Mouse (Mus musculus): ENCODE measurements around the gene Gm28043. TPM values are rescaled to one million over a fixed set of nuclear protein-coding genes. Genes with fewer than 3 reads are reported as not detected.

Gene Gm28043
- polyA plus RNA-seq (2015; fragmentation: Nextera tagmentation; extraction: Ambion mirVana) = 2.8 and 2.9 TPM in 2 replicates

DNA sequence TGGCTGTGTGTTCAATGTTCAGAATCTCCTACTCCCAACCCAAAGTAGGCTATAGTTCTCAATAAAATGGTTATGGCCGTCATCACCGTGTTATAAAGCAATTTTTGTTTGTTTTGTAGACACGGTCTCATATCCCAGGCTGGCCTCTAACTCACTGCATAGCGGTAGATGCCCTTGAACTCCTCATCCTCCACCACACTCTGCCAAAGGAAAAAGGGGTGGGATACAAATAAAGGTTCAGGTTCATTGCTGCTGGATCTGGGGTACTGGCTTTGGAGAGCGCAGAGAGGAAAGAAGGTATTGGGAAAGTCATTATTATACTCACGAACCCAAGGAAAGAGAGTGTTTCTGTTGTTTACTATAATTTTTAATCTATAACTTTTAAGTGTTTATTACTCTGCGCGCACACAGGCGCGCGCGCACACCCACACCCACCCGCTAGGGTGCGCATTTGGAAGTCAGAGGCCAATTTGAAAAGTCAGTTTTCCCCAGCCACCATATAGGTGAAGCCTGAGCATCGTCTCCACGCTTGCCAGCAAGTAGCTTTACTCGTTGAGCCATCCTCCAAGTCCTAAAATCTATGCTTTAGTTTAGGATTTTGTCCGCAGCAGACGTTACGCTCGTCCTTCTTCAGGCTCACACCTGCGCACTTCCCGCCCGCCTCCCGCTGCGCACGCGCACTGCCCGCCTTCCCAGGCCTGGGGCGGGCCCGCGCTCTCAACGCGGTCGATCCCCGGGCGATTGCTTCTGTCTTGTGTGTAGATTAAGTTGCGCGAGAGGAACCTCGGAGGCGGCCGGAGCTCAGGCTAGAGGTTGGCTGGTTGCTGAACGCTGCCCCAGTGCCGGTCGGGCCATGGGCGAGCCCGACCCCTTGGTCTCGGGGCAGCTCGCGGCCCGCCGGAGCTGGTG lies at the start of gene Gm28043, which contains the start of gene Rnf8:
Gm28043 (plus strand) TSS at position 762 of the 909 bp plus-strand sequence.
Rnf8 (plus strand) TSS at position 676 of the 909 bp plus-strand sequence.
- 2% methylated on average over 52 of the region's 52 CpGs for WGBS
- peaks cover 30% of the 10 kb centered on the region for H3K4me1 ChIP-seq
- peak within 1 kb of the TSS; percentile 95 for H3K4me3 ChIP-seq
- H3K27me3 ChIP-seq = no peaks in the 10 kb centered on the region
- H3K36me3 ChIP-seq = peaks cover 3% of the 10 kb centered on the region; the same call in 1 of the 2 replicates
- peak; percentile 94 for ATAC-seq (replicated peaks)
- peak within 1 kb of the TSS; percentile 95 for H3K27ac ChIP-seq (replicated peaks)
- no peaks in the 10 kb centered on the region for H3K9me3 ChIP-seq
- peak within 1 kb of the TSS; percentile 58 for H3K4me2 ChIP-seq (replicated peaks)
- peak within 1 kb of the TSS; percentile 98 for H3K9ac ChIP-seq (replicated peaks)

DNA sequence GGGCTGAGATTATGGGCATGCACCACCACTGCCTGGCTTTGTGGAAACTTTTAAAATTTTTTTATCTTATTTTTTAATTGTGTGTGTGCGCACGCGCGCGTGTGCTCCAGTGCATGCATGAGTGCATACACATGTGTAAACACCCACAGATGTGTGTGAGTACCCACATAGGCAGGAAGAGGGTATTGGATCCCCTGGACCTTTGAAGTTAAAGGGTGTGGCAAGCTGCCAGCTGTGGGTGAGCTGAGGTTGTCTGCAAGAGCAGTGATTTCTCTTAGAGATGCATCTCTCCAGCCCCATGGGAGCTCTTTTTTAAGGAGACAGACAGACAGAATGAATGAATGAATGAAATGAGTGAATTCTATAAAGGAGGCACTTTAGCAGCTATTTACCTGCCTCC lies 49.2 kb upstream of the Gm28043 start:
- Histone ChIP-seq H3K4me3 (no peak overlapping the region), H3K36me3 (peaks cover 6% of the 10 kb centered on the region; the same call in 1 of the 2 replicates), H3K27ac (replicated peaks) (no peak overlapping the region), H3K4me2 (replicated peaks) (no peak overlapping the region), H3K9me3 (no peaks in the 10 kb centered on the region), H3K27me3 (no peaks in the 10 kb centered on the region), H3K9ac (replicated peaks) (no peak overlapping the region), H3K4me1 (0 out of 2 replicates have a peak, but pooled peaks cover 2% of the 10 kb centered on the region)
- 98% methylated on average over 5 of the region's 5 CpGs for WGBS
- ATAC-seq (replicated peaks) = no peak

DNA sequence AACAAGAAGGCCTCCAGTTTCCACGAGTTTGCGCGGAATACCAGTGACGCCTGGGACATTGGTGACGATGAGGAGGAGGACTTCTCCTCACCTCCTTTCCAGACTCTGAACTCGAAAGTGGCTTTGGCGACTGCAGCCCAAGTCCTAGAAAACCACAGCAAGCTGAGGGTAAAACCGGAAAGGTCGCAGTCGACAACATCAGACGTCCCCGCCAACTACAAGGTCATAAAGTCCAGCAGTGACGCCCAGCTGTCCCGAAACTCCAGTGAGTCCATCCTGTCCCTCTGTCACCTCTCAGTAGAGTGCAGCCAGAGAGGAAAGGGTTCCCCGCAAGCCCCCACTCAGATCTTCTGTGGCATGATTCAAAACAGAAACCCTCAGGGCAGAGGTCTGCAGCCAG lies 46.2 kb upstream of the Gm28043 start:
- H3K36me3 ChIP-seq = peaks cover 28% of the 10 kb centered on the region; the same call in 1 of the 2 replicates
- 94% methylated on average over 15 of the region's 15 CpGs for WGBS
- H3K27me3 ChIP-seq = no peaks in the 10 kb centered on the region
- ATAC-seq (replicated peaks) = no peak
- no peak overlapping the region for H3K4me3 ChIP-seq
- no peaks in the 10 kb centered on the region for H3K9me3 ChIP-seq
- no peak overlapping the region for H3K27ac ChIP-seq (replicated peaks)
- no peak overlapping the region for H3K4me2 ChIP-seq (replicated peaks)
- 0 out of 2 replicates have a peak, but pooled peaks cover 2% of the 10 kb centered on the region for H3K4me1 ChIP-seq
- no peak overlapping the region for H3K9ac ChIP-seq (replicated peaks)

DNA sequence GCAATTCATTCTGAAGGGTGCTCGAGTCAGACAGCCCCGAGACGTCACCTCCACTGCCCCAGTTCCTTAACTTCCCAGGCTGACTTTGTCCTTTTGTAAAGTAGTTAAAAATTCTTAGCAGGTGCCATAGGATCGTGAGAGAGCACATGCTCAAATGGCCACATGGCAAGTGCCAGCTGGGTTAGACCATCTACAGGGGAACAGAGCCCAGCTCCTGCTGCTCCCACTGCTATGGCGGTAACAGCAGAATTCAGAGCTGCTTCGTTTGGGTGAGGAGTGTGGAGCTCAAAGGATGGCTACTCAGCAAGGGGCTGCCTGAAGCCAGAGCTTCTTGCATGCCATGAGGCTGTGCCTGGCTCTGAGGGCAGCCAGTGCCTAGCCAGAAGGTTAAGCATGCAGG lies 44.8 kb upstream of the Gm28043 start:
- Histone ChIP-seq H3K4me1 (0 out of 2 replicates have a peak, but pooled peaks cover 2% of the 10 kb centered on the region), H3K27ac (replicated peaks) (no peak overlapping the region), H3K9me3 (no peaks in the 10 kb centered on the region), H3K9ac (replicated peaks) (no peak overlapping the region), H3K4me2 (replicated peaks) (no peak overlapping the region), H3K4me3 (no peak overlapping the region), H3K36me3 (peaks cover 29% of the 10 kb centered on the region; the same call in 1 of the 2 replicates), H3K27me3 (no peaks in the 10 kb centered on the region)
- no peak for ATAC-seq (replicated peaks)
- WGBS = 80% methylated on average over 6 of the region's 6 CpGs

DNA sequence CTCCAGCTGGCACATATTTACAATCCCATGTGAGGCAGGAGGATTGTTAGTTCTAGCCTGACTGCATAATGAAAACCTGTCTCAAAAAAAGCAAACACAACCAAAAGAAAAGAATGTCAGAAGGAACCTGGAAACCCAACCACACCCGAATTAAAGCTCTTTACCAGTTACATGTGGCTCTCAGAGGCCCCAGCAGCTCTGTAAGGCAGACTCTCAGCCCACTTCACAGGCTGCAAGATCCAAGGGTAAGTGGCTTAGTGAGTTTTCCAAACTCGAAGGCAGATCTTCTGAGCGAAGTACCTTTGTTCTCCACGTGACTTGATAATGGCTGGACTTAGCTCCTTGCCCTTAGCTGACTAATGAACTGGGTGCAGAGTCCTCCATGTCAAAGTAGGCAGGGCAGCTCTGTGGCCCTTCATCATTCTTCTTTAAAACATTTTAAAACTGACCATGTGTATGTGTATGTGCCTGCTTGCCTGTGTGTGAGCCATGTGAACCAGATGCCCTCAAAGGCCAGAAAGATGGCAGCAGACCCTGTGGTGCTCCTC lies 35.0 kb upstream of the Gm28043 start:
- peaks cover 8% of the 10 kb centered on the region for H3K4me1 ChIP-seq
- H3K27me3 ChIP-seq = no peaks in the 10 kb centered on the region
- no peak overlapping the region for H3K9ac ChIP-seq (replicated peaks)
- no peak for ATAC-seq (replicated peaks)
- no peaks in the 10 kb centered on the region for H3K9me3 ChIP-seq
- H3K4me3 ChIP-seq = no peak overlapping the region
- no peak overlapping the region for H3K4me2 ChIP-seq (replicated peaks)
- H3K36me3 ChIP-seq = peaks cover 25% of the 10 kb centered on the region; the same call in 1 of the 2 replicates
- H3K27ac ChIP-seq (replicated peaks) = no peak overlapping the region
- WGBS = 86% methylated on average over 4 of the region's 4 CpGs

DNA sequence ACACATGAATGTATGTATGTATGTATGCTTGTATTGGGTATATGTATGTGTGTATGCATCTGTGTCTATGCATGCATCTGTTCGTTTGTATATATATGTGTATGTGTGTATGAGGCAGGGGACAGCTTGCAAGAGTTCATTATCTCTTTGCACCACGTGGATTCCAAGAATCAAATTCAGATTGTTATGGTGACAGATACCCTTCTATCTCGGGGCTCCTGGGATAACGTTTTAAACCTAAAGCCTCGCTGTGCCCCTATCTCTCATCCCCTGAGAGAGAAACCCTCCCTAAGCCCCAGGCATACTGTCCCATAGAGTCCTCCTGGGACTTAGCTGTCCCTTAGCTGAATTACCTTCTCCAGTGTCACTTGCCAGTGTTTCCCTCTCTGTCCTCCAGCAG lies 31.1 kb upstream of the Gm28043 start:
- H3K27me3 ChIP-seq = no peaks in the 10 kb centered on the region
- H3K4me1 ChIP-seq = peaks cover 14% of the 10 kb centered on the region
- ATAC-seq (replicated peaks) = no peak
- 76% methylated on average over 5 of the region's 5 CpGs for WGBS
- H3K36me3 ChIP-seq = peaks cover 20% of the 10 kb centered on the region; the same call in 1 of the 2 replicates
- H3K27ac ChIP-seq (replicated peaks) = no peak overlapping the region
- H3K9ac ChIP-seq (replicated peaks) = no peak overlapping the region
- no peak overlapping the region for H3K4me3 ChIP-seq
- H3K4me2 ChIP-seq (replicated peaks) = no peak overlapping the region
- no peaks in the 10 kb centered on the region for H3K9me3 ChIP-seq

DNA sequence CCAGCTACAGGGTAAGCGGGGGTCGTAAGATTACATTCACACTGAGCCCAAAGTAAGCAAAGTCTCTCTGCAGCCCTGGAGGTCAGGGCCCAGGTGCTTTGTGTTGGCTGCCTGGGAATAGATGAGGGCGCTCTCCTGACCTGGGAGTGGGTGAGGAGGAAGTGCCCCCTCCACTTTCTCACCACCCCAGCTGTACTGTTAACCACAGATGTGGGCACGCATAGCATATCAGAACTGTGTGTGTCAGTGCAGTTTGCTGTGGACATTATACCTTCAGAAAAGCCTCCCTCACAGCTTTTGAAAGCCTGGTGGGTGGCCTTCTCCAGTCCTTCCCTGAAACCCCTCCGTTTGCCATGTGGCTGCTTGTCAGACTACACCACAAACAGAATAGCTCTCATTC lies 30.4 kb upstream of the Gm28043 start:
- H3K4me3 ChIP-seq = no peak overlapping the region
- no peaks in the 10 kb centered on the region for H3K27me3 ChIP-seq
- WGBS = 74% methylated on average over 5 of the region's 5 CpGs
- no peaks in the 10 kb centered on the region for H3K9me3 ChIP-seq
- peaks cover 18% of the 10 kb centered on the region for H3K4me1 ChIP-seq
- peaks cover 19% of the 10 kb centered on the region; the same call in 1 of the 2 replicates for H3K36me3 ChIP-seq
- ATAC-seq (replicated peaks) = peak; percentile 38; the same call in 1 of the 2 replicates
- H3K9ac ChIP-seq (replicated peaks) = no peak overlapping the region
- 0 out of 2 replicates have a peak overlapping the region, but pooled peaks have one; percentile 17 for H3K27ac ChIP-seq (replicated peaks)
- no peak overlapping the region for H3K4me2 ChIP-seq (replicated peaks)

DNA sequence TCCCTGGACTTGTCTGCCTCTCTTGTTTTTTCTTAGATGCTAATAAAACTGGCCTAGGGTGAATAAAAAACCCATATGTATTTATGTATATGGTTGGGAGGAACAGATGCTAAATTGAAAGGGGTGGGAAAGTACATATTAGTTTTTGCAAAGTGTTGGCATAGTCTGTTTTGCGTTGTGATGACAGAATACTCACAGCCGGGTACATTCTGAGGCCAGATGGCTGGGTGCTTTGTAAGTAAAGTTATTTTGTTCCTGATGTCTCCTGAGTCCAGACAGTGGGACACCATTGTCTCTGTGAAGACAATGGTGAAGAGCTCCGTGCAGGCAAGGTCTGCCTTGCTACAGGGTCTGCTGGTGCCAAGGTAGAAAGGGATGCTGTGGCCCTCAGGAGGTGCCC lies 29.9 kb upstream of the Gm28043 start:
- H3K9ac ChIP-seq (replicated peaks) = no peak overlapping the region
- H3K36me3 ChIP-seq = peaks cover 15% of the 10 kb centered on the region; the same call in 1 of the 2 replicates
- H3K27me3 ChIP-seq = no peaks in the 10 kb centered on the region
- WGBS = 49% methylated on average over 3 of the region's 3 CpGs
- no peaks in the 10 kb centered on the region for H3K9me3 ChIP-seq
- H3K4me2 ChIP-seq (replicated peaks) = no peak overlapping the region
- H3K4me3 ChIP-seq = no peak overlapping the region
- H3K4me1 ChIP-seq = peaks cover 21% of the 10 kb centered on the region
- ATAC-seq (replicated peaks) = peak; percentile 60; the same call in 1 of the 2 replicates
- 0 out of 2 replicates have a peak overlapping the region, but pooled peaks have one; percentile 17 for H3K27ac ChIP-seq (replicated peaks)

DNA sequence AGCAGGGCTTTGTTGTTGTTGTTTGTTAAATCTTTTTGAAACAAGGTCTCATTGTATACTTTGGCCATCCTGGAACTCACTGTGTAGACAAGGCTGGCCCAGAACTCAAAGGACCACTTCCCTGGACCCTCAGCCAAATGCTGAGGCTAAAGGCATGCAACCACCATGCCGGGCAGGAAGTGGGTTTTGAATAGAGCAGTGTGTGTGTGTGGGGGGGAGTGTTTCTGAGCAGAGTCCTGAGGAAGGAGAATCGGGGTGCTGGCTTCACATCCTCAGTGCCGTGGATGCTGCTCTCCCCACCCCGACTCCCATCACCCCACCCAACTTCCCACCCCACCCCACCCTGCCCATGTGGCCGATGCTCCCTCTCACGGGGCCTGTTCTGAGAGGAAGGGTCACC lies 29.2 kb upstream of the Gm28043 start:
- Histone ChIP-seq H3K27me3 (no peaks in the 10 kb centered on the region), H3K4me1 (peaks cover 23% of the 10 kb centered on the region), H3K27ac (replicated peaks) (no peak overlapping the region), H3K9ac (replicated peaks) (no peak overlapping the region), H3K36me3 (peaks cover 10% of the 10 kb centered on the region; the same call in 1 of the 2 replicates), H3K4me2 (replicated peaks) (no peak overlapping the region), H3K4me3 (no peak overlapping the region), H3K9me3 (no peaks in the 10 kb centered on the region)
- ATAC-seq (replicated peaks) = no peak
- WGBS = 90% methylated on average over 6 of the region's 6 CpGs

DNA sequence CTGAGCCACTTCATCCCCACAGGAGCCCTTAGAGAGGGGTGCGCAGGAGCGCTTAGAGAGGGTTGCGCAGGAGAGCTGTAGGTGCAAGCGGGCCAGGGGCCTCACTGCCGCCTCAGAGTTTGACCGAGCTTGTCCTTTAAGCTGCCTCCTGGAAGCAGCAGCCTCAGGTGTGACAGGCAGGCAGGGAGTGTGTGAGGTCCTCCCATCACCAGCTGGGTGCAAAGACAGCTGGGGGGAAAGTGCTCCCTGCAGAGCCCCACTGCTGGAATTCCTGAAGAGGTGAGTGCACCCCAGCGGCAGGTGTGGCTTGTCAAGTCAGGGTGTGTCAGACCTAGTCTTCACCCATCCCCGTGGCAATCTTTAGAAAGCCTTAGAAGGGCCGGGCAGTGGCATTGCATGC lies 27.8 kb upstream of the Gm28043 start:
- H3K4me3 ChIP-seq = no peak overlapping the region
- H3K9ac ChIP-seq (replicated peaks) = no peak overlapping the region
- 91% methylated on average over 9 of the region's 9 CpGs for WGBS
- H3K4me1 ChIP-seq = peaks cover 23% of the 10 kb centered on the region
- no peak for ATAC-seq (replicated peaks)
- peaks cover 5% of the 10 kb centered on the region; the same call in 1 of the 2 replicates for H3K36me3 ChIP-seq
- H3K4me2 ChIP-seq (replicated peaks) = no peak overlapping the region
- H3K27ac ChIP-seq (replicated peaks) = no peak overlapping the region
- H3K9me3 ChIP-seq = no peaks in the 10 kb centered on the region
- no peaks in the 10 kb centered on the region for H3K27me3 ChIP-seq

DNA sequence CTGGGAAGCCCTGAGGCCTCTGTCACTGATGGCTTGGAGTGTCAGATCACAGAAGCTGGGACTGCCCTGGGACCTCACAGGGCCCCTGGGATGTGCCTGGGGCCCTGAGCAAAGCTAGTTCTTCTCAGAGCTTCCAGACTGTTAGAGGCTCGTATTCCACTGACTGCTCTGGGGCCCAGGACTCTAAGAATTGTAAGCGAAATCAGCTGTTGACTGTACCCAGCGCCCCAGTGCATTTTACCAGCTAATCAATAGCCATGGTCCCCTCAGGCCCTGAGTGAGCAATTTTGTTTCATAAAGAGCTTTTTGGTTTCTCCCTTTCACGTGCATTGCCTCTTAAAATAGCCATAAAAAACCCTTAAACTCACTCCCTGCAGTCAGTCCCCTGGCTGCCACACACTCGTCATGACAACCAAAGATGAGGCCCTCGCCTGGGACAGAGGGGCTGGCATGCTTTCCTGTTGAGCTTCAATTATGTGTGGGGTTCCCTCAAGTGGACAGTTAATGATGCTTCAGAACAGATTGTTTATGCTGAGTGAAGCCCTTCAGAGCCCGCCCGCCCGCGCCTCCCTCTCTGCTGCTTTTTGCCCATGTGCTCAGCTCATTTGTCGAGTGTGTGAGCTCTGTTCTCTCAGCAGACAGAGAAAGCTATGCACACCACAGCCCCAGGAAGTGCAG lies 25.3 kb upstream of the Gm28043 start:
- Histone ChIP-seq H3K27ac (replicated peaks) (peak overlapping the region; percentile 25), H3K9ac (replicated peaks) (no peak overlapping the region), H3K4me2 (replicated peaks) (no peak overlapping the region), H3K27me3 (no peaks in the 10 kb centered on the region), H3K4me1 (peaks cover 17% of the 10 kb centered on the region), H3K4me3 (no peak overlapping the region), H3K9me3 (no peaks in the 10 kb centered on the region), H3K36me3 (0 out of 2 replicates have a peak, but pooled peaks cover 4% of the 10 kb centered on the region)
- 16% methylated on average over 11 of the region's 11 CpGs for WGBS
- ATAC-seq (replicated peaks) = peak; percentile 57
